In genomic region chr10:111867102-111867501, GRCm38 (mm10) we compare ENCODE assay signal across 11 mouse cellular contexts.
DNase-seq lines count a peak whose midpoint lies in the region; ATAC-seq and TF ChIP-seq lines count a peak whose summit lies in the region.
"Had no signal": no experiment of that assay in that cellular context is flagged by ENCODE, and none has a peak within 500 bp of the region (broad histone marks: within the 10 kb centered on the region; RNA-seq: fewer than 3 reads in every experiment).

No protein-coding gene starts in this region.

- no peak overlapping the region for H3K9ac ChIP-seq in midbrain, postnatal 0 days (replicated peaks; ENCODE audit: low read length, poor library complexity, severe bottlenecking)
- H3K9ac ChIP-seq in hindbrain, embryonic 14.5 days, result no peak overlapping the region

- 0 out of 2 replicates have a peak, but pooled peaks cover 2% of the 10 kb centered on the region for H3K9me3 ChIP-seq in midbrain, embryonic 10.5 days (replicated peaks)
- no peaks in the 10 kb centered on the region for H3K9me3 ChIP-seq in midbrain, postnatal 0 days (ENCODE audit: low read length)
- no peaks in the 10 kb centered on the region for H3K9me3 ChIP-seq in forebrain, embryonic 10.5 days
- H3K9me3 ChIP-seq in hindbrain, embryonic 14.5 days (ENCODE audit: control insufficient read depth, low read length), result no peaks in the 10 kb centered on the region

- ATAC-seq in midbrain, postnatal 0 days (ENCODE audit: low FRiP score), result no peak
- ATAC-seq in hindbrain, embryonic 14.5 days (ENCODE audit: low FRiP score), result no peak

- WGBS in midbrain, embryonic 10.5 days, result 14% methylated on average over 6 of the region's 6 CpGs
- WGBS in midbrain, postnatal 0 days, result 12% methylated on average over 6 of the region's 6 CpGs
- WGBS in forebrain, embryonic 10.5 days, result 14% methylated on average over 6 of the region's 6 CpGs
- 11% methylated on average over 6 of the region's 6 CpGs for WGBS in hindbrain, embryonic 14.5 days

- H3K27me3 ChIP-seq in midbrain, embryonic 10.5 days (ENCODE audit: low read depth, poor library complexity, severe bottlenecking), result no peaks in the 10 kb centered on the region
- no peaks in the 10 kb centered on the region for H3K27me3 ChIP-seq in midbrain, postnatal 0 days (ENCODE audit: insufficient read depth, low read length)
- no peaks in the 10 kb centered on the region for H3K27me3 ChIP-seq in forebrain, embryonic 10.5 days (ENCODE audit: poor library complexity, severe bottlenecking)
- no peaks in the 10 kb centered on the region for H3K27me3 ChIP-seq in hindbrain, embryonic 14.5 days (ENCODE audit: control insufficient read depth, insufficient read depth, low read length)

- no peak overlapping the region for H3K4me2 ChIP-seq in midbrain, postnatal 0 days (ENCODE audit: low read depth, low read length, poor library complexity, severe bottlenecking)
- H3K4me2 ChIP-seq in hindbrain, embryonic 14.5 days (replicated peaks), result 0 out of 2 replicates have a peak overlapping the region, but pooled peaks have one; percentile 16

- H3K27ac ChIP-seq in midbrain, embryonic 10.5 days (replicated peaks), result peak overlapping the region; percentile 76
- H3K27ac ChIP-seq in midbrain, postnatal 0 days (ENCODE audit: low read depth, low read length), result no peak overlapping the region
- H3K27ac ChIP-seq in forebrain, embryonic 10.5 days, result peak overlapping the region; percentile 66
- peak overlapping the region; percentile 64; the same call in 1 of the 2 replicates for H3K27ac ChIP-seq in hindbrain, embryonic 14.5 days

- TF ChIP-seq CTCF in midbrain, postnatal 0 days (IDR thresholded peaks at IDR 0.05), result no peak

- 0 out of 2 replicates have a peak overlapping the region, but pooled peaks have one; percentile 9 for H3K4me3 ChIP-seq in midbrain, embryonic 10.5 days
- H3K4me3 ChIP-seq in midbrain, postnatal 0 days (ENCODE audit: low read depth, low read length), result no peak overlapping the region
- H3K4me3 ChIP-seq in forebrain, embryonic 10.5 days, result peak overlapping the region; percentile 19; the same call in 1 of the 2 replicates
- no peak overlapping the region for H3K4me3 ChIP-seq in hindbrain, embryonic 14.5 days (replicated peaks; ENCODE audit: low read length)

- H3K36me3 ChIP-seq in midbrain, embryonic 10.5 days, result no peaks in the 10 kb centered on the region
- no peaks in the 10 kb centered on the region for H3K36me3 ChIP-seq in midbrain, postnatal 0 days (ENCODE audit: insufficient read depth, low read length)
- H3K36me3 ChIP-seq in forebrain, embryonic 10.5 days (replicated peaks), result no peaks in the 10 kb centered on the region
- no peaks in the 10 kb centered on the region for H3K36me3 ChIP-seq in hindbrain, embryonic 14.5 days (replicated peaks; ENCODE audit: control insufficient read depth, insufficient read depth)

- peak; percentile 39 for DNase-seq in midbrain, embryonic 10.5 days (ENCODE audit: low spot score)
- DNase-seq in midbrain, postnatal 0 days (ENCODE audit: low spot score), result no peak
- no peak for DNase-seq in forebrain, embryonic 10.5 days (ENCODE audit: extremely low spot score, low spot score)
- DNase-seq in hindbrain, embryonic 14.5 days (ENCODE audit: low spot score), result peak; percentile 57
- peak; percentile 65 for DNase-seq in retina, embryonic 14.5 days (ENCODE audit: low spot score)
- DNase-seq in ovary, adult 18-20 months (ENCODE audit: low spot score), result no peak
- no peak for DNase-seq in heart, adult 18-20 months
- DNase-seq in heart, adult 9 months (ENCODE audit: low spot score in 2 of 2), result no peak
- DNase-seq: cerebellum, postnatal 14 days; kidney, postnatal 14 days; lung, adult 2 months had no signal

- peaks cover 25% of the 10 kb centered on the region for H3K4me1 ChIP-seq in midbrain, embryonic 10.5 days
- H3K4me1 ChIP-seq in midbrain, postnatal 0 days (ENCODE audit: insufficient read depth, low read length), result no peaks in the 10 kb centered on the region
- peaks cover 22% of the 10 kb centered on the region for H3K4me1 ChIP-seq in forebrain, embryonic 10.5 days
- peaks cover 9% of the 10 kb centered on the region; the same call in 1 of the 2 replicates for H3K4me1 ChIP-seq in hindbrain, embryonic 14.5 days (replicated peaks; ENCODE audit: control insufficient read depth, insufficient read depth, low read length)

Comparison
In these comparisons a context has a peak if more than half of its experiments do, and no peak if none do; other contexts are left out.
1. DNase-seq: peak in midbrain, embryonic 10.5 days (single experiment), hindbrain, embryonic 14.5 days (single experiment) and retina, embryonic 14.5 days (single experiment); none in midbrain, postnatal 0 days (single experiment), forebrain, embryonic 10.5 days (single experiment), ovary, adult 18-20 months (single experiment), heart, adult 18-20 months (0 of 2) and heart, adult 9 months (0 of 2).
2. H3K4me3 ChIP-seq: peak in midbrain, embryonic 10.5 days (single experiment) and forebrain, embryonic 10.5 days (single experiment); none in midbrain, postnatal 0 days (single experiment) and hindbrain, embryonic 14.5 days (single experiment).